ENCODE assay signal across 9 mouse cellular contexts in the genomic region with DNA sequence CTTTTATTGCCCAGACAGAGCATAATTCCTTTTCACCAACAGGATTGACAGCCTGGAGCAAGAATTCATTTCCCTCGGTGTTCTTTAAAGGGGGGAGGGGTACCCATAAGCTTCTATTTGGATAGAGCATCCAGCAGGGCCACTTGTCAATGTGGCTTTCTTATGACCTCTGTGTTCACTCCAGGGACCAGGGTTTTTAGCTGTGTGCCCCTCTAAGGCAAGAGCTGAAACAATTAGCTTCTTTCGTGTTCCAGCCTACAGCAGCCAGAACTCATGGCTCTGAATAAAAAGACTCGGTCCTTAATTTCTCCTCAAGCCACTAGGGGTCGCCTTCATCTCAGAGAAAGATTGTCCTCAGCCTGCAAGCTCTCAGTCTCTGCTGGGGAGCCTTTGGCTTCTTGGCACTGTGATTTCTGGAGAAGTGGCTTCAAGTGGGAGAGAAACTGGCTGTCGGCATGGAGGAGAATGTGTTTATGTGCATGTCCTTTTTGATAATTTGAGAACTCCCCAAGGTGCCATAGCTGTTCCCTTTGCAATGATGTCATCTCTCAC. TPM values are rescaled to one million over a fixed set of nuclear protein-coding genes. Genes with fewer than 3 reads are reported as not detected.
DNase-seq lines count a peak whose midpoint lies in the region; ATAC-seq and TF ChIP-seq lines count a peak whose summit lies in the region.
"Had no signal": no experiment of that assay in that cellular context is flagged by ENCODE, and none has a peak within 500 bp of the region (broad histone marks: within the 10 kb centered on the region; RNA-seq: fewer than 3 reads in every experiment).

No protein-coding gene starts in this region.

- peak overlapping the region; percentile 78; the same call in 1 of the 2 replicates for H3K27ac ChIP-seq in forebrain, embryonic 12.5 days
- H3K27ac ChIP-seq in heart, embryonic 16.5 days (ENCODE audit: low read length) = peak overlapping the region; percentile 82; the same call in 1 of the 2 replicates
- no peak overlapping the region for H3K27ac ChIP-seq in liver, embryonic 13.5 days
- H3K27ac ChIP-seq in neural tube, embryonic 11.5 days (ENCODE audit: low read depth, low read length) = peak overlapping the region; percentile 87
- H3K27ac ChIP-seq in stomach, postnatal 0 days (replicated peaks) = no peak overlapping the region; the same call in 1 of the 2 replicates
- H3K27ac ChIP-seq: macrophage had no signal

- peak; percentile 62 to 70 for DNase-seq in CD8-positive naive resting alpha-beta T cell, adult 2 months (ENCODE audit: low read depth in 2 of 2, low spot score in 2 of 2)
- peak; percentile 80 for DNase-seq in c-Kit-positive CD71-negative TER-119-negative erythroid progenitor cells, embryonic 14.5 days (ENCODE audit: low read depth)
- peak; percentile 82 to 93 for DNase-seq in kidney, postnatal 25 days
- DNase-seq in liver, embryonic 13.5 days = peak; percentile 67
- peak; percentile 82 for DNase-seq in neural tube, embryonic 11.5 days (ENCODE audit: low spot score)
- DNase-seq in stomach, postnatal 0 days (ENCODE audit: low spot score) = peak; percentile 72

- peaks cover 12% of the 10 kb centered on the region for H3K27me3 ChIP-seq in forebrain, embryonic 12.5 days
- no peaks in the 10 kb centered on the region for H3K27me3 ChIP-seq in heart, embryonic 16.5 days (ENCODE audit: control insufficient read depth, insufficient read depth, low read length)
- H3K27me3 ChIP-seq in liver, embryonic 13.5 days = peaks cover 37% of the 10 kb centered on the region
- 0 out of 2 replicates have a peak, but pooled peaks cover 2% of the 10 kb centered on the region for H3K27me3 ChIP-seq in neural tube, embryonic 11.5 days (ENCODE audit: control insufficient read depth, insufficient read depth, low read length)
- peaks cover 3% of the 10 kb centered on the region; the same call in 1 of the 2 replicates for H3K27me3 ChIP-seq in stomach, postnatal 0 days (ENCODE audit: control insufficient read depth, insufficient read depth, low read length)

- no peaks in the 10 kb centered on the region for H3K36me3 ChIP-seq in forebrain, embryonic 12.5 days (replicated peaks)
- peaks cover 3% of the 10 kb centered on the region; the same call in 1 of the 2 replicates for H3K36me3 ChIP-seq in heart, embryonic 16.5 days (ENCODE audit: control insufficient read depth, insufficient read depth)
- H3K36me3 ChIP-seq in liver, embryonic 13.5 days = no peaks in the 10 kb centered on the region
- H3K36me3 ChIP-seq in neural tube, embryonic 11.5 days (ENCODE audit: control insufficient read depth, insufficient read depth, low read length) = no peaks in the 10 kb centered on the region
- no peaks in the 10 kb centered on the region for H3K36me3 ChIP-seq in stomach, postnatal 0 days (ENCODE audit: control insufficient read depth, insufficient read depth, low read length)

- H3K9me3 ChIP-seq in forebrain, embryonic 12.5 days = peaks cover 7% of the 10 kb centered on the region
- peaks cover 6% of the 10 kb centered on the region for H3K9me3 ChIP-seq in heart, embryonic 16.5 days (replicated peaks; ENCODE audit: control insufficient read depth, low read length)
- peaks cover 5% of the 10 kb centered on the region for H3K9me3 ChIP-seq in liver, embryonic 13.5 days (replicated peaks)
- no peaks in the 10 kb centered on the region for H3K9me3 ChIP-seq in neural tube, embryonic 11.5 days (ENCODE audit: control insufficient read depth, low read length)
- H3K9me3 ChIP-seq in stomach, postnatal 0 days (ENCODE audit: control insufficient read depth, low read length) = no peaks in the 10 kb centered on the region

- TF ChIP-seq CTCF in stomach, postnatal 0 days (IDR thresholded peaks at IDR 0.05; ENCODE audit: low read depth) = peak; percentile 94

- TF ChIP-seq EP300 in stomach, postnatal 0 days (optimal IDR thresholded peaks at IDR 0.05) = no peak

- H3K4me1 ChIP-seq in forebrain, embryonic 12.5 days = peaks cover 37% of the 10 kb centered on the region
- H3K4me1 ChIP-seq in heart, embryonic 16.5 days (ENCODE audit: control insufficient read depth, insufficient read depth, low read length) = peaks cover 19% of the 10 kb centered on the region
- H3K4me1 ChIP-seq in liver, embryonic 13.5 days (replicated peaks) = peaks cover 28% of the 10 kb centered on the region
- peaks cover 16% of the 10 kb centered on the region for H3K4me1 ChIP-seq in neural tube, embryonic 11.5 days (ENCODE audit: control insufficient read depth, insufficient read depth, low read length)
- H3K4me1 ChIP-seq in stomach, postnatal 0 days (replicated peaks; ENCODE audit: control insufficient read depth, insufficient read depth) = peaks cover 8% of the 10 kb centered on the region; the same call in 1 of the 2 replicates

- H3K9ac ChIP-seq in forebrain, embryonic 12.5 days = no peak overlapping the region
- H3K9ac ChIP-seq in heart, embryonic 16.5 days (ENCODE audit: low read length) = no peak overlapping the region
- no peak overlapping the region for H3K9ac ChIP-seq in liver, embryonic 13.5 days
- H3K9ac ChIP-seq in neural tube, embryonic 11.5 days (ENCODE audit: low read length) = no peak overlapping the region
- H3K9ac ChIP-seq in stomach, postnatal 0 days (ENCODE audit: low read length) = no peak overlapping the region

- peak; percentile 66 for ATAC-seq in forebrain, embryonic 12.5 days (ENCODE audit: low FRiP score)
- ATAC-seq in heart, embryonic 16.5 days (replicated peaks; ENCODE audit: extremely low read depth, insufficient read depth, low FRiP score) = peak; percentile 69; the same call in 1 of the 2 replicates
- peak; percentile 52 for ATAC-seq in liver, embryonic 13.5 days (ENCODE audit: low read depth)
- ATAC-seq in neural tube, embryonic 11.5 days (ENCODE audit: insufficient read depth, low FRiP score, low TSS enrichment) = peak; percentile 39; the same call in 1 of the 2 replicates
- ATAC-seq in stomach, postnatal 0 days (ENCODE audit: low FRiP score, low TSS enrichment) = peak; percentile 69

- H3K4me3 ChIP-seq in forebrain, embryonic 12.5 days (replicated peaks) = no peak overlapping the region
- H3K4me3 ChIP-seq in heart, embryonic 16.5 days (ENCODE audit: low read length) = no peak overlapping the region
- no peak overlapping the region for H3K4me3 ChIP-seq in liver, embryonic 13.5 days (replicated peaks)
- no peak overlapping the region for H3K4me3 ChIP-seq in neural tube, embryonic 11.5 days (ENCODE audit: low read depth, low read length)
- no peak overlapping the region for H3K4me3 ChIP-seq in stomach, postnatal 0 days (ENCODE audit: low read depth, low read length)

- H3K4me2 ChIP-seq in forebrain, embryonic 12.5 days = peak overlapping the region; percentile 94
- peak overlapping the region; percentile 31 for H3K4me2 ChIP-seq in heart, embryonic 16.5 days (ENCODE audit: low read depth, low read length)
- peak overlapping the region; percentile 26 for H3K4me2 ChIP-seq in liver, embryonic 13.5 days
- H3K4me2 ChIP-seq in neural tube, embryonic 11.5 days (ENCODE audit: low read depth) = no peak overlapping the region
- H3K4me2 ChIP-seq in stomach, postnatal 0 days (replicated peaks; ENCODE audit: low read depth) = no peak overlapping the region; the same call in 1 of the 2 replicates

- WGBS in forebrain, embryonic 12.5 days = 3% methylated on average over 5 of the region's 5 CpGs
- 7% methylated on average over 5 of the region's 5 CpGs for WGBS in heart, embryonic 16.5 days
- WGBS in liver, embryonic 13.5 days (ENCODE audit: insufficient replicate concordance) = 5% methylated on average over 5 of the region's 5 CpGs
- WGBS in neural tube, embryonic 11.5 days = 5% methylated on average over 5 of the region's 5 CpGs
- WGBS in stomach, postnatal 0 days = 5% methylated on average over 5 of the region's 5 CpGs

RNA-seq across cellular contexts. Expression of gene Npr2, which starts 1.6 kb away (rescaled TPM):
- polyA plus RNA-seq in forebrain, embryonic 12.5 days (2016; fragmentation: Nextera tagmentation; extraction: Ambion mirVana) = 11.6 and 14.9 TPM in 2 replicates
- polyA plus RNA-seq in heart, embryonic 16.5 days (2015; fragmentation: Nextera tagmentation; extraction: Ambion mirVana) = 9.1 and 9.7 TPM in 2 replicates
- 0.80 and 0.89 TPM in 2 replicates for polyA plus RNA-seq in liver, embryonic 13.5 days (2015; fragmentation: Nextera tagmentation; extraction: Ambion mirVana)
- 29.0 and 37.4 TPM in 2 replicates for polyA plus RNA-seq in neural tube, embryonic 11.5 days (2014; fragmentation: Nextera tagmentation; extraction: Ambion mirVana)
- polyA plus RNA-seq in stomach, postnatal 0 days (2015; fragmentation: Nextera tagmentation; extraction: Ambion mirVana) = 4.8 and 6.7 TPM in 2 replicates
- polyA plus RNA-seq: macrophage had no signal

RNA-seq across cellular contexts. Expression of gene Spag8, which starts 23.3 kb away (rescaled TPM):
- 4.3 and 4.6 TPM in 2 replicates for polyA plus RNA-seq in forebrain, embryonic 12.5 days (2016; fragmentation: Nextera tagmentation; extraction: Ambion mirVana)
- polyA plus RNA-seq in heart, embryonic 16.5 days (2015; fragmentation: Nextera tagmentation; extraction: Ambion mirVana) = 1.2 and 1.3 TPM in 2 replicates
- 0.10 and 0.12 TPM in 2 replicates for polyA plus RNA-seq in liver, embryonic 13.5 days (2015; fragmentation: Nextera tagmentation; extraction: Ambion mirVana)
- polyA plus RNA-seq in neural tube, embryonic 11.5 days (2014; fragmentation: Nextera tagmentation; extraction: Ambion mirVana) = 0.89 and 1.1 TPM in 2 replicates
- 0.23 and 0.38 TPM in 2 replicates for polyA plus RNA-seq in stomach, postnatal 0 days (2015; fragmentation: Nextera tagmentation; extraction: Ambion mirVana)
- polyA plus RNA-seq: macrophage had no signal

RNA-seq across cellular contexts. Expression of gene Hint2, which starts 26.2 kb away (rescaled TPM):
- polyA plus RNA-seq in forebrain, embryonic 12.5 days (2016; fragmentation: Nextera tagmentation; extraction: Ambion mirVana) = 69.5 and 71.2 TPM in 2 replicates
- polyA plus RNA-seq in heart, embryonic 16.5 days (2015; fragmentation: Nextera tagmentation; extraction: Ambion mirVana) = 172 and 185 TPM in 2 replicates
- polyA plus RNA-seq in liver, embryonic 13.5 days (2015; fragmentation: Nextera tagmentation; extraction: Ambion mirVana) = 66.4 and 66.9 TPM in 2 replicates
- polyA plus RNA-seq in neural tube, embryonic 11.5 days (2014; fragmentation: Nextera tagmentation; extraction: Ambion mirVana) = 63.8 and 65.4 TPM in 2 replicates
- polyA plus RNA-seq in stomach, postnatal 0 days (2015; fragmentation: Nextera tagmentation; extraction: Ambion mirVana) = 150 and 152 TPM in 2 replicates

RNA-seq across cellular contexts. Expression of gene Tmem8b, which starts 38.7 kb away (rescaled TPM):
- polyA plus RNA-seq in forebrain, embryonic 12.5 days (2016; fragmentation: Nextera tagmentation; extraction: Ambion mirVana) = 12.8 and 13.1 TPM in 2 replicates
- polyA plus RNA-seq in heart, embryonic 16.5 days (2015; fragmentation: Nextera tagmentation; extraction: Ambion mirVana) = 3.6 and 3.9 TPM in 2 replicates
- polyA plus RNA-seq in liver, embryonic 13.5 days (2015; fragmentation: Nextera tagmentation; extraction: Ambion mirVana) = 0.19 and 0.23 TPM in 2 replicates
- polyA plus RNA-seq in neural tube, embryonic 11.5 days (2014; fragmentation: Nextera tagmentation; extraction: Ambion mirVana) = 5.4 and 5.7 TPM in 2 replicates
- polyA plus RNA-seq in stomach, postnatal 0 days (2015; fragmentation: Nextera tagmentation; extraction: Ambion mirVana) = 2.0 and 2.4 TPM in 2 replicates

RNA-seq across cellular contexts. Expression of gene Fam221b, which starts 38.8 kb away (rescaled TPM):
- polyA plus RNA-seq in forebrain, embryonic 12.5 days (2016; fragmentation: Nextera tagmentation; extraction: Ambion mirVana) = 2.8 and 3.3 TPM in 2 replicates
- polyA plus RNA-seq in heart, embryonic 16.5 days (2015; fragmentation: Nextera tagmentation; extraction: Ambion mirVana) = 1.6 and 2.9 TPM in 2 replicates
- polyA plus RNA-seq in liver, embryonic 13.5 days (2015; fragmentation: Nextera tagmentation; extraction: Ambion mirVana) = 1.3 and 1.8 TPM in 2 replicates
- 2.4 and 3.4 TPM in 2 replicates for polyA plus RNA-seq in neural tube, embryonic 11.5 days (2014; fragmentation: Nextera tagmentation; extraction: Ambion mirVana)
- 3.1 and 3.6 TPM in 2 replicates for polyA plus RNA-seq in stomach, postnatal 0 days (2015; fragmentation: Nextera tagmentation; extraction: Ambion mirVana)

Comparison
In these comparisons a context has a peak if more than half of its experiments do, and no peak if none do; other contexts are left out.
1. H3K27ac ChIP-seq: peak in forebrain, embryonic 12.5 days (single experiment), heart, embryonic 16.5 days (single experiment) and neural tube, embryonic 11.5 days (single experiment); none in liver, embryonic 13.5 days (single experiment) and stomach, postnatal 0 days (single experiment).
2. H3K4me2 ChIP-seq: peak in forebrain, embryonic 12.5 days (single experiment), heart, embryonic 16.5 days (single experiment) and liver, embryonic 13.5 days (single experiment); none in neural tube, embryonic 11.5 days (single experiment) and stomach, postnatal 0 days (single experiment).
3. Peak in every context shown above with its lines, with median percentiles within 50 percentile points of each other: DNase-seq and ATAC-seq.